Mouse (Mus musculus) right cerebral cortex, adult 18-20 months (tissue): Measurements from ENCODE around the gene Dhrs11.
A peak's percentile ranks its signal among the peaks of the same experiment; 100 is the strongest.
"Not testable (repeated sequence)": the region's sequence is repeated elsewhere in the genome, so short reads cannot be mapped to it uniquely, and the experiment has no call there.

Experiments used
- DNase-seq: peaks from one replicate; pipeline ENCODE4 v3.0.0; 2022; ENCODE audit warnings: mixed read lengths

Gene Dhrs11

DNA sequence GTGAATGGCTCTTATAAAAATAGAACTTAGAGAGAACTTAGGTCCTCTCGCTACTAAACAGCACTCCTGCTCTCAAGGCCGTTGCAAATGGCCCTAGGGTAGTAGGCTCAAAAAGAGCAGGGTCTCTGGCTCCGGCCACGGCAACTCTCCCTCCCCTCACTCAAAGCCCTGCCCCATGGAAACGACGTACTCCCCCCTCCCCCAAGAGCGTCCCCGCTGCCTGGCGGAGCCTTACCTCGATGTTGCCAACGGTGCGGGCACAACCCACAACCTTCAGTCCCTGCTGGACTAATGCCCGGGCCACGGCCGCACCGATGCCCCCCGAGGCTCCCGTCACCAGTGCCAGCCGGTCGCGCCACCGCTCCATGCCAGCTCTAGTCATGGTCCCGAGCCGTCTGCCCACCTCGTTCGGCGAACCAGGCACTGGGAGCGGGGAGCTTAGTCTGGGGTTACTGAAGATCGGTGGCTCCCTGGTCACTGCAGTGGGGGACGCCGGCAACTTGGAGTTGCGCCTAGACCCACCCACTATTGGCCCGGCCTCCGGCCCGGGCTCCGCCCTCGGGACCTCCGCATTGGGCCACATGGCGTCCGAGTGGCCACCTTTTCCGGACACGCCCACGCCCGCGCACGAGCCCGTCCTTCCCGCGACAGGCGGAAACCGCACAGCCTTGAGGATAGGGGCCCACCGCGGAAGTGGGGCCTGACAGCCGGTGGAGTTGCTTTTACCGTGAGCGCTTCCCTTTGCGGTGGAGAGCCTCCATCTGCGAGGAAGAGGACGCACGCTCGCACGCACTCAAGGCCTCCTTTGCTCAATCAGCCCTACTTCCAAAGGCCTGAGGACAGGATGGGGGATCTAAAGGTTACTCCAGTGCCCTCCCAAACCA, at the start of gene Dhrs11:
Gene Dhrs11 (minus strand): TSS at position 479 of the 884 bp plus-strand sequence.
- peak; percentile 87 for DNase-seq

DNA sequence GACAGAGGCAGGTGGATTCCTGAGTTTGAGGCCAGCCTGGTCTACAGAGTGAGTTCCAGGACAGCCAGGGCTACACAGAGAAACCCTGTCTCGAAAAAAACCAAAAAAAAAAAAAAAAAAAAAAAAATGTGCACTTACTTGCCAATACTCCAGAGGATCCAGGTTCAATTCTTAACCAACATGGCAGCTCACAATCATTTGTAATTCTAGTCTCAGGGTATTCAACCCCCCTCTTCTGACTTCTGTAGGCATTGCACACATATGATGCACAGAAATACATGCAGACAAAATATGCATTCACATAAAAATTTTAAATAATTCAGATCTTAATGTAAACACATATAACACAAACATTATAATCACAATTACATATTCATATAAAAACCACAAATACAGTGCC, 47.2 kb upstream of the Dhrs11 start:
- not testable (repeated sequence) for DNase-seq

DNA sequence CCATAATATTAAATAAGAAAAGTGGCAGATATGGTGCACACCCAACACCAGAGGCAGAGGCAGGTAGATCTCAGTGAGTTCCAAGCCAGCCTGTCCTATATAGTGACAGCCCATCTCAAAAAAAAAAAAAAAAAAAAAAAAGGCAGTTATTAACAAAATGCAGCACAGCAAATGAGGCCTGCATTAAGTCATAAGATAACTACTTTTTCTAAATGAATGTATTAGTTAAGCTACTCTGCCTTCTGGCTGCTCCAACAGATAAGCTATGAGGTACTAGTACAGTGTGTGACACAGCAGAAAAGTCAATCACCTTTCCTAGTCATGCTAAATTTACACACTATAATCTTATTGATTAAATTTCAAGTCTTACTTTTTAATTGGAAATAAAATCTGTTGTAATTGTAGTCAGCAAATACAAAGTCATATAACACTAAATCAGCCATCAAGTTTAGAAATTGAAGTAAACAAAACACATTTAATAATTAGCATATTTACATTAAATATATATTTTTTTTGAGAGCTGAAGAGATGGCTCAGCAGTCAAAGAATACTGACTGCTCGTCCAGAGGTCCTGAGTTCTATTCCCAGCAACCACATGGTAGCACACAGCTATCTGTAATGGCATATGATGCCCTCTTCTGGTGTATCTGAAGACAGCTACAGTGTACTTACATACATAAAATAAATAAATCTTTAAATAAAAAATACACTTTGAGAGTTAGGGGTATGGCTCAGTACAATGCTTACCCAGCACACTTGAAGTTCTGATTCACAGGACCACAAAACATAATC, 44.4 kb upstream of the Dhrs11 start:
- DNase-seq: no peak

DNA sequence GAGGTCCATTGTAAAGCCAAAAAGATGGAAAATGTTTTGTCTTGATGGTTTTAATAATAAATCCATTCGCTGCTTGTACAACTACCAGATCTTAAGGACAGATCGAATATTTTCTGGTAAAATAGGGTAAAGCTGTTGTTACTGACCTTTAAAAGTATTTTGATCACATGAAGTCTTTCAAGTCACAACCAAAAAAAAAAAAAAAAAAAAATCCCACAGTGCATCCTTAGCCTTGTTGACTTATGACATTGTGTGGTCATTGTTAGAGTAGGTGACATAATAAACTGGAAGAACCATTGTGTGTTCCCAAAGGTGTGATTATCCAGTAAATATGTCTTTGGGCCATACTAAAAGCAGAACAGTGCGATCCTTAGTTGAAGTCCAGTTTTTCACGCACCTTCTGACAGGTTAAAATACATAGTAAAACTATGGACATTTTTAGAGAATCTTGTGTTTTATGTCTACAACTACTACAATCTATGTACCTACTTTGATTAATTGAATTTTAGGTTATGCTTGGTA, 42.8 kb upstream of the Dhrs11 start:
- no peak for DNase-seq

DNA sequence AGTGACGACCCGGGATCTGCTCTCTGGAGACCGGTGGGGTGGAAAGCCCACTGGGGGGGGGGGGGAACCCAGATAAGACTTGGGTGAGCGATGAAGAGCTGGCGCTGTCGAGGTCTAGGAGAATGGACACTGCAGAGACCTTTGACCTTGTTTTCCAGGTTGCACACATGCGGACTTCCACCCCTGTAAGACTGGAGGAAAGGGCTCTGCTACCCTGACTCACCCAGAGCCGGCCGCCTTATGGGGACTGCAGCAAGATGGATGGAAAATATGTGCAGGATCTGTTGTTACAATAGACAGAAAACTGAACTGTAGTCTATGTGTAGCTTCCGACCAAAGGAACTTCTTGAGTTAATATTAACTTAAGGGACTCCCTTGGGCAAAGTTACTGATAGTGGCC, 42.3 kb upstream of the Dhrs11 start:
- no peak for DNase-seq

DNA sequence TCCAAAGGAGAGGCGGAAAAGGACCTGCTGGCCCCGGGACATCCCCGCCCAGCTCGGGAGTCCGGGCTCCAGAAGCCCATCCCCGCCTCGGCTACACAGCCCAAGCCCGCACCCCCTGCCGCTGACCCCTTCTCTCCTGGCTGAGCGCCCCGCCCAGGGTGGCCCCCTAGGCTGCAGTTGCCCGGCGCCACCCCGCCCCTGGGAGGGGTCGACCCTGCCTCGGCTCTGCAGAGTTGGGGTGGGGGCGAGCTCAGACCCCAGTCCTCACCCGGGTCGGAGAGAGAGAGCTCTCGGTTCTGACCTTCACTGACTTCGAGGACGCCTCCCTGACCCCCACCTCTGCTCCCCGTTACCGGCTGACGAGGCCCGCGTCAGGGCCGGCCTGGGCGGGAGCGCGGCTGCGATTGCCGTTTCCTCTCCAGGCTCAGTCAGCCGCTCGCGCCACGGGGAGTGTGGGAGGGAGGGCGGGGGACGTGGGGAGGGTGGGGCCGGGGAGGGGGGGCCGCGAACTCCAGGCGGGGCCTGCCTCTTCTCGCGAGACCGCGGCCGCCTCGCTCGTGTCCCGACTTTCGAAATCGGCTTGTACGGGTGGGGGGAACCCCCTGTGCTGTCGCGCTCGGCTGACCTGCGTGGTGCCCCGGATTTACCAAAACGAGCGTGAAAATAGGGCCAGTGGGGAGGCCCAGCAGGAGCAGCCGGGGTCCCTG, 41.7 kb upstream of the Dhrs11 start, which contains the start of gene Ggnbp2:
Gene Ggnbp2 (minus strand): TSS at position 481 of the 707 bp plus-strand sequence.
- DNase-seq: peak; percentile 91

DNA sequence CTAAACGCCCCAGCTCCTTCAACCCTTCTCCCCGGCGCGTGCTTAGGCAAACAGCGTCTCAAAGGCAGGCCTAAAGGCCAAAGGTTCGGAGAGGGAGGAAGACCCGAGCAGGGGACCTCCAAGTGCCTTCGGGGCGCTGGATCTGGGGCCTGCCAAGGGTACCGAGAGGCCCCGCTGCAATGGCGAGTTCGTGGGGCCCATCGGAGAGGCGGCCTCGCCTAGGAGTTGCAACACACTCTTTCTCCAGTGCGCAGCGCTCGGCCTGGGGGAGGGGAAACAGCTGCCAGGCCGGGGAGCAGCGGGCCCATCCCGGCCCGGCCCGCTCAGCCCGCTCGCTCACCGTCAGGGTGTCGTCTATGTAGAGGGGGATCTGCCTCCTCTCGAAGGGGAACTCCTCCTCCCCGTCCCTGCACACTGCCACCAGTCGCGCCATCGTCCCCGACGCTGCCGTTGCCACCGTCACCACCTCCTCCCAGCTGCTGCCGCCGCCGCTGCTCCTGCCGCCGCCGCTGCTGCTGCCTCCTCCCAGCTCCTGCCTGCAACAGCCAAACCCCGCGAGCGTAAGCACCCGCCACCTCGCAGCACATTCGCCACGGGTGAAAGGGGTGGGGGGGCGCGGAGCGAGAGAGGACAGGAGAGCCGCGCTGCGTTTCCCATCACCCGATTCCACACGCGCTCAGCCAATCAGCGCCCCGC, 40.9 kb upstream of the Dhrs11 start:
- peak; percentile 94 for DNase-seq

DNA sequence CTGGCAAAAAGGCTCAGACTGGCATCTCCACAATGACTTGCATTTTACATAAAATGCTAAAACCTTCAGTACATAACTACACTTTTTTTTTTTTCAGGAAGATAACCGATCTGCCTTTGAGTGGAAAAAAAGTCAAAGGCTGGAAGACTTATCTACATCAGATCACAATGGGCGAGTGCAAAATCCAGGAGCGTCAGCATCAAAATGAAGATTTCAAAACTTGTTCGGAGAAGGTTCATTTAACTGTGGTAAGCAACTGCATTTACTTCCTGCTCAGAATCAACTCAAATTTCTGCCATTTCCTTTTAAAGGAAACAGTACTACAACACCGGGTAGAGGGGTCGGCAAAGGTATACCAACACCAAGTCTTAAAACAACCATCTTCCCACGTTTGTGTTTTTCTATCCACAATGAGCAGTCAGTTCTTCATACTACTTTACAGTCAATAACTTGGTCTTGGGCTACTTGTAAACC, 40.0 kb upstream of the Dhrs11 start:
- DNase-seq: no peak

DNA sequence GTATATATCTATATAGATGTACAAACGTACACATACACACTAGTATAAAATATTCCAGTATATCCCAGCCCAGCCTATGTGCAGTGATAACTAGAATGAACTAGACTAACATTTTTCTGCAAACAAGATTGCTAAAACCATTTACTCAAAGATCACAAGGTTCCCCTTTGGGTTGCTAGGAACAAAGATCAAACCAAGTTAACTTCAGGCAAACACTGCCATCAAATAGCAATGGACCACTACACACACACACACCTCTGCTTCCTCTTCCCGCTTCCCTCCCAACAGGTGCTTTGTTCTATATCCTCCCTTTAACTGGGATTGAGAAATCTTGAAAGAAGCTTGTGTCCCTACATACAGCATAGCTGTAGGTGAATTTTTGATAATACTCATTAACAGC, 38.8 kb upstream of the Dhrs11 start:
- no peak for DNase-seq

DNA sequence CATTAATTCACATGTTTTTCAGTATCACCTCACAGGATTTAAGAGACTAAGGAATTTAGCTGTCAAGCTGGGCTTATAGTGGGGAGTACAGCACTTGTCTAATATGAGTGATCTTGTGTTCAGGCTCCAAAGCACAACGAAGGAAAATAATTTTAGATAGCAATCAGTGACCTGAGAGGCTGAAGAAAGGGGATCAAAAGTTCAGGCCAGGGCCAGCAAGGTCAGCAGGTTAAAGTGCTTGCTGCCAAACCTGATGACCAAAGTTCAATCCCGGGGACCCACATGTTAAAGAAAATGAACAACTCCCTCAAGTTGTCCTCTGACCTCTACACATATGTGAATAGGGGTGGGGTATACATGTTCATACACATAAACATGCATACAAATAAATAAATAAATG, 36.5 kb upstream of the Dhrs11 start:
- no peak for DNase-seq

DNA sequence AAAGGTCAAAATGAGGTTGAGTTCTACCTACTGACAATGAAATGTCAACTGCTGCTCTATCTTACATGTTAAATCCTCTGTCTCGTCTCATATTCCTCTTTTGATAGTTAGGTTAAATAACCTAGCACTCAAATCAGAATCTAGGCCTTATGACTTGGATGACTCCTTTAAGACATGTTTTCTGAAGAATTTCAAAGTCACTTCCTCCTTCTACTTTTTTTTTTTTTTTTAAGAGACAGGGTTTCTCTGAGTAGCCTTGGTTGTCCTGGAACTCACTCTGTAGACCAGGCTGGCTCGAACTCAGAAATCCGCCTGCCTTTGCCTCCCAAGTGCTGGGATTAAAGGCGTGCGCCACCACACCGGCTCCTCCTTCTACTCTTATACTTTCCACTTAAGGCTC, 26.5 kb upstream of the Dhrs11 start:
- DNase-seq: no peak

DNA sequence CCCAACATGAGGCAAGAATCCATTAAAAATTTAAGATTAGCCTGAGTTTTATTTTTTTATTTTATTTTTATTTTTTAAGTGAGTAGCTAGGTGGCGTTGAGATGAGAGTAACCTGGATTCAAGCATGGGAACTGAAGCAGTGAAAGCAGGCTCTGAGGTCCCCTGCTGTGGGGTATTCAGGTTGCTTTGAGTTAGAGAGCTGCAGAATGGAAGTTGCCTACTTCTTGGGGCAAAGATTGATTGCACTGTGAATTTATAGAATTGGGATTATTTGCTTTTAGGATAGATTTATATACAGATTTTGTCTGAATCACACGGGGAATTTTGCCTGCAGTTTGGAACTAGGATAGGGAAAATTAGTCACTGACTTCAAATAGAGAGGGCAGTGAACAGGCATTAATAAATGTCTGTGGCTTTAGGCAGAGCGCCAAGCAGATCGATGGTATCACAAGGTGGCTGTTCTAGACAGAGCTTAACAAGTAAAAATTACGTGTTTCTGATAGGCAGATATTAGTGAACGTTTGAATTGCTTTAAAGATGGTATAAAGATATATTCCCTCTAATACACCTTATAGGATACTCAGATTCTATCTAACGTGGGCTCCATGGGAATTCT, 18.8 kb upstream of the Dhrs11 start:
- DNase-seq: no peak

DNA sequence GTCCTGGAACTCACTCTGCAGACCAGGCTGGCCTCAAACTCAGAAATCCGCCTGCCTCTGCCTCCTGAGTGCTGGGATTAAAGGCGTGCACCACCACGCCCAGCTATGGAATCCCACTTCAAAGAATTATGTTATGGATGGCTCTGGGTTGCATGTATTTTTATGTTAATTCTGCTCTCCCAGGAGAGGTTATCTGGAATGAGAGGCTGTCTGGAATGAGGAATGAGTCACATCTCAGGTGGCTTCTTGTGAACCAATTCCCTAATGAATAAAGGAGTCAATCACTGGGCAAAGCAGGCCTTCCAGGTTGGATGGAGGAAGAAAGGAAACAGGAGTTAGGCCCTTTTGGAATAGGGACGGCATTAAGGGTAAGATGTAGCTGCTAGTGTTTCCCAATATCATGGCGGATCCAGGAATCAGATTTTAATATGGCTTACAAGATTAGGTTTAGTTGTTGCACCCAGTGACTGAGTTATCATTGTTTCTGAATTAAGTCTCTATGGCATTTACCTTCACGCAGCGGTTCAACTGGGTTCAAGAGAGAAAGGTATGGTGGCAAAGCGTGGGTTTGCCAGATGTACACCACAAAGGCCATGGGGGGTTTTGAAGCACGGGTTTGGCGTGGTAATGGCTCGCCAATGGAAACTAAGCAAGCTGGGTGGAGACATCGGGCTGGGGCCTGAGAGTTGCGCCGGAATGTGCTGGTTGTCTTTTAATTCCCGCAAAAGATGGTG, 18.1 kb upstream of the Dhrs11 start:
- DNase-seq: no peak

DNA sequence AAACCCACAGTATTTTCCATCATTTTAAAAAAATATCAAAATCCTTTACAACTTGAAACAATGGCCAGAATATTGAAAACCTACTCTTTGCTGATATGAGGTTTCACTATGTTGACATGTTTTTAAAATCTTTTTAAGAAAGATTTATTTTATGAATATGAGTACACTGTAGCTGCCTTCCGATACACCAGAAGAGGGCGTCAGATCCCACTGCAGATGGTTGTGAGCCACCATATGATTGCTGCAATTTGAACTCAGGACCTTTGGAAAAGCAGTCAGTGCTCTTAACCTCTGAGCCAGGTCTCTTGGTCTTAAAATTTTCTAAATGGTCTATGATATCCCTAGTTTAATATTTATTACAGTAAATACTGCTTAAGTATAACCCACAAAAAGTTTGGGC, 10.5 kb upstream of the Dhrs11 start:
- no peak for DNase-seq

DNA sequence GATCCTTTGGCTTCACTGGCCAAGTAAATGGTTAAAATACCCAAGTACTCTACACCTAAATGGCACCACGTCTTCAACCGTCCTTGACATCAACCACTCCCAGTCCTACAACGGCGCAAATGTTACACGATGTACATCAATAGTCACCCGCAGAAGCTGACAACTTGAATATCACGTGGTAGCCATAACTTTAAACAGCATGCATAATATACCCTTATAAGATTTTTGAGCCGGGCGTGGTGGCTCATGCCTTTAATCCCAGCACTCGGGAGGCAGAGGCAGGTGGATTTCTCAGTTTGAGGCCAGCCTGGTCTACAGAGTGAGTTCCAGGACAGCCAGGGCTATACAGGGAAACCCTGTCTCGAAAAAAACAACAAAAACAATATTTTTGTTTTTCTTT, 701 bp upstream of the Dhrs11 start:
- not testable (repeated sequence) for DNase-seq

DNA sequence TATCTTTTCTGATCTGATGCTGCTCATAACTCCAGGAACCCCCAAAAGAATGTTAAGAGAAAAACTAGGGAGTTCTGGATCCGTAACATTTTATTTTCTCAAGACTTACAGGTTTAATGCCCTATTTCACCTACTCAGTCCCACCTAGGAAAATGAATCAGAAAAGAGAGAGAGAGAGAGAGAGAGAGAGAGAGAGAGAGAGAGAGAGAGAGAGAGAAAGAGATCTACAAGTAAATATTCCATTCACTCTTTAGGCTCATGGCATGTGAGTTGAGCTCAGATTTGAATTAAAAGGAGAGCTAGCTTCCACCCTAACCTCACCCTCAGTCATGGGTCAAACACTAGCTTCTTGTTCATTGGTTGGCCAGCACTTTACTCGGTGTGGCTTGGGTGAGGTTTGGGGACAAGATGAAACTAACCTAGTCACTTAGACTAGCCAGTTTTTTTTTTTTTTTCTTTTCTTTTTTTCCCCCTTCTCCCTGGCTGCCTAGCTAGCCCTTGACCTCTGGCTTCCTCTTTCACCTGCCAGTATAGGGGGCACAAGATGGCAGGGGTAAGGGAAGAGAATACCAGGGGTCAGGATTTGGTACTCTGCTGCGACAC, 792 bp downstream of the Dhrs11 start:
- no peak for DNase-seq

DNA sequence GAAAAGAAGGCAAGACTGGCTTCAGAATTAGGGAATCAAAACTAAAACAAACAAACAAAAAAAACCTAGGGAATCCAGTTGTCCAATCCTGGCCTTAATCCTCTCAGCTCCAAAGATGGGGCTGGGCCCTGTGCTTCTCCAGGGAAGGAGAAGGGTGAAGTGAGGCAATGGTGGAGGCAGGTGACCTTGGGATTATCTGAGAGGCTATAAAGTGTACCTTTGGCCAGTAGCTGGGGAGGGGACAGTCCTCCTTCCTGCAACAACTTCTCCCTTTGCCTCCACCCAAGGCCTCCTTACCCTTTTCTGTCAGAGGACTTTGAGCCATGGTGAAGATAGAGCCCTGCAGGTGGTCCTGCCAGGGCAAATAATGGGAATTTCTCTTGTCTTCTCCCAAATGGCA, 1.3 kb downstream of the Dhrs11 start:
- DNase-seq: no peak

DNA sequence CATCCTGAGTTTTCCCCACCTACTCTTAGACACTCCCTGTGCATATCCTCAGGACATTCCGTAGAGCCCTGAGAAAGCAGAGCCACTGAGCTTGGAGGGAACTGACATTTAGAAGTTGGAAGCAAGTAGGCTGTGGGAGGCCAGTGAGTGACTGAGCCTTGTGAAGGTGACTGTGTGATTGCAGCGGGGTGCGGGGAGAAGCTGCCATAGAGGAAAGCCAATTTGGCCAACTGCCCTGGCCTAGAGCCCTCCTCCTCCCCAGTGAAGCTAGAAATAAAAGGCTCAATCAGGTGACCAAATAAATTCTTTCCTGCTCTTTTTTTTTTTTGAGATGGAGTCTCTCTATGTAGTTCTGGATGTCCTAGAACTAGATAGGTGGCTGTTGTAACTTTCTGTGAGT, 2.6 kb downstream of the Dhrs11 start:
- peak; percentile 70 for DNase-seq

DNA sequence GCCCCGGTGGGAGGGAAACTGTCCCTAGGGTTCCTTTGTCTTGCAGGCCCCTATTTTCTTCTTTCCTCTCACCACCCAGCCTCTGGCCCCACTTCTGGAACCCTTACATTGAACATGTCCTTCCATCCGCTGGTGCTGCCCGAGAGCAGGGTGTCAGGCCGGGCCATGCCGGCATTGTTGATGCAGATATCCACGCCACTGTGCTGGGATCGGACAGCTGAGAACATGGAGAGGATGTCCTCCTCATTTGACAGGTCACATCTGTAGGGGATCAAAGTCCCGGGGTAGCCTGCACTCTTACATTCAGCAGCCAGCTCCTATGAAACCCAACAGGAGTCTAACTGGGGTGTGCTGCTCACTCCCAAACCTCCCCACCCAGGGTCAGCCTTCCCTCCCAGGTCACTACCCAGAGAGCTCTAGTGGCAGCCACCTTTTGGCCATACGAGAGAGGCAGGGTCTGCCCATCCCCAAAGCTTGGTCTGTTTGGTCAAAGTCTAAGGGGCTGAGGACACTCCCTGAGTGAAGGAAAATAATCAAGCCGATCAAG, 3.5 kb downstream of the Dhrs11 start:
- DNase-seq: no peak

DNA sequence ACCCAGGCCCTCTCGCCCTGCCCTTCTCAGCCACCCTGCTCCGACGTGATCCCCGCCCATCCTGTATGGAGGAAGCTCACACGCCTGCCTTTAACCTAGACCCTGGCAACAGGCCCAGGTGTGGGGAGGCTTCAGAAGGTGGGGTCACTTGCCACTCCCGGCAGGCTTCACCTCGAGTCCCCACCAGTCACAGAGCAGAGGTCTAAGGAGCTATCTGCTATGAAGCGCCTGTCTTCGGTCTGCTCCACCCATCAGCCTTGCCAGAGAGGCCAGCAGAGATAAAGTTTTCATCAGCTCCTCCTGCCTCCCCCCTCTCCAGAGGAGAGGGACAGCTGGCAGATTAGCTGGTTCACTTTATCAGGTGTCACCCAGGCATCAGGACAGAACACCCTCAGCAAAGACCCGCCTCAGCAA, 5.3 kb downstream of the Dhrs11 start:
- no peak for DNase-seq
